Mouse (Mus musculus) gastrocnemius, adult 18-20 months (tissue): ENCODE data around the gene Sgca. TPM values are rescaled to one million over a fixed set of nuclear protein-coding genes. Genes with fewer than 3 reads are reported as not detected.
A peak's percentile ranks its signal among the peaks of the same experiment; 100 is the strongest.
"Not testable (repeated sequence)": the region's sequence is repeated elsewhere in the genome, so short reads cannot be mapped to it uniquely, and the experiment has no call there.

Experiments used
- DNase-seq: peaks from one replicate; pipeline ENCODE4 v3.0.0; 2021; ENCODE audit warnings: low spot score
- total RNA-seq, 2 experiments: library from RNA; stranded (reverse); gene quantifications; 2 replicates each; pipeline ENCODE4 v1.2.3; 2021

Sgca gene
- total RNA-seq, 2 experiments from 2014 or later, result 283 to 304 TPM

DNA sequence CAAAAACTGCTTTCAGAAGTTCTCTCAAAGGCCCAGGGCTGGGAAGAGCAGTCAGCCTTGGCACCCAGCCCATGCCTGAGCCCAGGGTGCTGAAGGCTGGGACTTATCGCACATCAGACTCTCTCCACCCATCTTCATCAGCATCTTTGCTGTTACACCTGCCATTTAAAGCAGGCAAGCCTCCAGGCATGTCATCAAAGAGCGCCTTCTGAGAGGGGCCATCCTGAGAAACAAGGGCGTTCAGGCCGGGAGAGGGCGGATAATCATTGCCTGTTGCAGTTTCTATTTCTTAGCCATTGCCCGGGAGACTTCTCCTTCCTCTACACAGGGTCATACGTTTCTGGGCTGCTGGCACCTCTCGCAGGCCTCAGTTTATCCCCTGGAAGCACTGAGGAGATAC lies 11.7 kb upstream of the Sgca start:
- no peak for DNase-seq

DNA sequence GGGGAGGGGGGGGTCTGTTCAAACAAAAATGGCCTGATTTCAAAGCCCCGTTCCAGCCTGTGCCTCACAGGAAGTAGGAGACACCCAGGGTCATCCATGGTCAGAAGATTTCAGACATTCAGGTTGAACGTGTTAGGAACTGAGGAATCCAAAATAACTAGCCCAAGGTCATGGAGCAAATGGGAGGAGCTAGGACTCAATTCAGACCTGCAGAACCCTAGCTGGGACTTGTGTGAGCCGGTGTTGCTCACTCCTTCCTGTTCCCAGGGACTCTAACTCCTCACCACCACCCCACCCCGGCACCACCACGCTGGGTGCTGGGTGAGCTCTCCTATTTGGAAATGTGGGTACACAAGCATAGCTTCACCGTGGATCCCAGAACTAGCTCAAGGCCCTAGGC lies 11.2 kb upstream of the Sgca start:
- no peak for DNase-seq

DNA sequence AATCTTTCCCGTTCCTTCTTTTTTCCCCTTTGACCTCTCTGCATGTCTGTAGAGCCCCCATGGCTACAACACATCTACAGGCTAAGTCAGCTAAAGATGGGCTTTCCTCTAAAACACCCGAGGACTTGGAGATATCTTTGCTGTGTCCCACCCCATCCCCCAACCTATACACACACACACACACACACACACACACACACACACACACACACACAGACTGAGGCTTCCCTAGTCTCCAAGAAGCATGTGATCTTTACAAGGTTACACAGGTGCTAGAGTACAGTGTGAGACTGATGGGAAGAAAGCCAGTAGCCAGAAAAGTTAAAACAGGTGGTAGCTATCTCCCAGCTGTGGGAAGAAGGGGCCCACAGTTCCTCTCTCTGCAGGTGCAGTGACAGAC lies 10.3 kb upstream of the Sgca start:
- DNase-seq, result no peak

DNA sequence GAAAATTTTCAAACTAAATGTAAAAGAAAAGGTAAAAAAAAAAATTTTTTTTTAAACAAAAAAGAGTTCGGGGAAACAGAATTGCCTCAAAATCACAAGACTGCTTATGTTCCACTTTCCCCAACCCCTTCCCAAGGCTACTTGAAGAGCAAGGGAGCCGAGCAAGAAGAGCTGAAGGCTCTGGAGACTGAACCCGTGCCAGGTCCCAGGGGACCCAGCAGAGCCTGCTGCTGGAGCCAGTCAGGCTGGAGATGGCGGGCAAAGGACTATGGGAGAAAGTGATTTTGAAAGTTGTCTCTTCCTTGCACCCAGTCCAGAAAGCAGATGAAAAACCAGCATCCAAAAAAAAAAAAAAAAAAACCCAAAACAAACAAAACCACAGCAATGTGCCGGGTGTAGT lies 9.7 kb upstream of the Sgca start:
- DNase-seq, result no peak

DNA sequence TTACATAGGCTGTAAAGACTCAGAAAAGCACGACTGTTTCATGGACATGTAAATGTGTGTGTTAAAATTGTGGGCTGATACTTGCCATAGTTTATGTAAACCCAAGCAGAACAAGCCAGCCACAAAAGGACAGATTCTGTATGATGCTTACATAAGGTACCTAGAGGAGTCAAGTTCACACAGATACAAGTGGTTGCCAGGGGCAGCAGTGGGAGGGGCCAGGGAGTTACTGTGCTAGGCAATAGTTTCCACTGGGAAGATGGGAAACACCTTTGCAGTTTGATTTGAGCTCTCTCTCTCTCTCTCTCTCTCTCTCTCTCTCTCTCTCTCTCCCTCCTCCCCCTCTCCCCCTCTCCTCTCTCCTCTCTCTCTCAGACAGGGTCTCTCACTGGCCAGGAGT lies 9.0 kb upstream of the Sgca start:
- no peak for DNase-seq

DNA sequence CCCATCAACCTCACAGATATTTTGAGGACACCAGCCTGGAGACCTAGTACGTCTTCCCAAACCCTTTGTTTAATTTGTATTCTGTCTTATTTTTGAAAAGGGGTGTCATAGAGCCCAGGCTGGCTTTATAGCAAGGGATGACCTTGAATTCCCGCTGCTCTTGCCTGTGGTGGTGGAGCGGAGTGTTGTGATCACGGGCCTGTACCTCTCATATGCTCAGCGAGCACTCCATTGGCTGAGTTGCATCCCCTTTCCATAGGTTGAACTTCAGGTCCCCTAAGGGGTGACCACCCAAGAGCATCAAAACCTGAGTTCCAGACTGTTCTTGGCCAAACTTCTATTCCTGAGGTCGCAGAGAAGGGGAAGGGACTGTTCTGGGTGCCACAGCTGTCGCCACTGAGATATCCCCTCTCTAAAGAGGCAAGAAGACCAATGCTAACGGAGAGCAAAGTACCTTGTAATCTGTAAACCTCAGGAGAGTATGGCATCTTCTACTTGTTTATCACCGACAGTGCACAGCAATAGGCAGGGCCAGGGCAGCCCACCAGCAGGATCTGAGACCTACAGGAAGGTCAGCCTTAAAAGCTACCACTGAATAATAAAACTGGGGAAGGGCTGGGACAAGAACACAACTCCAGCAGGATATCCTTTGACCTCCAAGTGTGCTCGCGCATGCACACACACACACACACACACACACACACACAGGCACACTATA lies 3.5 kb upstream of the Sgca start:
- DNase-seq, result no peak

DNA sequence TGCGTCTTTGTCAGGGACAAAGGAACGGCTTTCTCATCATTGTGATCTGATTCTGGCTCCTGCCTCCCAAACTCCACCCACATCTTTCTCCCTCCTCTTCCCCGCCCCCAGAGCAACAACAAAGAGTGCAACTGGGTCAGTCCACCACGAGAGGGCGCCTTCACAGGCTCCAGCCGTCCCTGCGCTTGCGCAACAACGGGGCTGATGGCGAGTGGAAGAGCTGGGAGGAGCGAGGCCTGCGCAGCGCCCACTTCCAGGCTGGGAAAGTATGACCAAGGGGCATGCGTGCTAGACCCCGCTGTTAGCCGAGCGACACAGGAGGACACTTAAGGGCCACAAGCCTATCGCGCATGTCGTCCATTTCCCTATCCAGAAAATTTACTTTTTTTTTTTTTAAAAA lies 2.8 kb upstream of the Sgca start:
- peak; percentile 98 for DNase-seq

DNA sequence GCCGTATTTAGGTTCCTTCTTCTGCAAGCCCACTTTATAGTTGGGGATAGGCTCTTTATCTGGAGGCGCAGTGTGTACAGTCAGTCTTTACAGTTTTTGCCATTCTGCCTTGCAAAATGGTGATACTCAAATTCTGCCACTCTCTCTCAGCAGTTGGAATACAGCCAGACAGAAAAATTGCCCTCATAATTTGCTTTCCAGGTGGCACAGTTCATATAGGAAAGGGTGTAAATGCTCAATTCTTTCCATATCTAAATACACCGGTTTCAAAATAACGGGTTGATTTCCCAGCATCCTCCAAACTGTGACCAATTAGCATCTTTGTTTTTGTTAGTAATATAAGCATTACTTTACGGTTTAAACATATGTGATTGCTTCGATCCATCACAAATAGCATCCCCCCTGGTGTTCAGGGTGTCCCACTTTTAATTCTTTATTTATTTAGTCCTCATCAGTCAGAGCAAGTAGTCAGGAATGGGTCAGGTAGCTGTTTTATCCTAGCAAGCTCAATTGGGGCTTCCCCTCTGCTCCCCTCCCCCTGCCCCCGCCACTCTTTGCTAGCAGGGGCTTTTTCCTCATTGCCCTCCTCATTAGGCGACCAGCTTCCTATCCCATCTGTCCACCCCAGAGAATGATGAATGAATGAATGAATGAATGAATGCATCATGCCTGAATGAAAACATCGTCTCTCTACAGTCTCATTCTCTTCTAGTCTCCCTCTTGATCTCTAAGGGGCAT lies 2.2 kb upstream of the Sgca start:
- no peak for DNase-seq

DNA sequence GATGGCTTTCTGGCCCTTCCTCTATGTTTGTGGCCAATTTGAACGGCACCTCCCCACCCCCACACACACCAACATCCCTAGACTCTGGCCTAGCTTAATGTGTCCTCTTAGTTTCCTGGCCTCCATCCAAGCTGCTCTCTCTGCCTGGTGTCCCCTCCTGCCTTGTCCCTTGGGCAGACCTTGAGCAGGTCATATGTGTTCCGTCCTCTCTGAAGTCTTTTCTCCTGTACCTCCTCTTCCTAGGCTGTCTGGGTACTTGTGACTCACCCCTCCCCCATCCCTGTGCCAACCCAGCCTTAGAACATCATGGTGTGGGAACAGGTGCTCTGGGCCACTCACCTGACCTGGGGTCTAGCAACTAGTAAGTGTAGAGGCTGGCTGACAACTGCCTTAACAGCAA lies 1.2 kb downstream of the Sgca start:
- peak; percentile 54 for DNase-seq

DNA sequence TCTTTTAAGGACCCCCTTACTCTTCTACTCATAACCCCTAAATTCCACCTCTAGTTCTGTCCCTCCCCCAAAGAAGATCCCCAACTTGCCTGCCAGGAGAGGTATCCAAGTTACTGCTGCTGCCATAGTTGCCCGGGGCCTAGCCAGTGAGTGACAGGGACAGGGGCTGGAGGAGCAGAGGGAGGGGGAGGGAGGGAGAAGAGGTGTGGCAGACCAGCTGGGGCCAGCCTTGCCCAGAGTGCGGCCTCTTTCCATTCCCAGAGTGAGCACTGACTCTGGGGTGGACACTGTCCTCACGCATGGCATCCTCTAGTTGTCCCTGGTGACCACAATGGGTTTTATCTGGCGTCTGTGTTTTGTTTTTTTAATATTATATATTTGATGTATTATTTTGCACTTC lies 2.8 kb downstream of the Sgca start:
- peak; percentile 77 for DNase-seq

DNA sequence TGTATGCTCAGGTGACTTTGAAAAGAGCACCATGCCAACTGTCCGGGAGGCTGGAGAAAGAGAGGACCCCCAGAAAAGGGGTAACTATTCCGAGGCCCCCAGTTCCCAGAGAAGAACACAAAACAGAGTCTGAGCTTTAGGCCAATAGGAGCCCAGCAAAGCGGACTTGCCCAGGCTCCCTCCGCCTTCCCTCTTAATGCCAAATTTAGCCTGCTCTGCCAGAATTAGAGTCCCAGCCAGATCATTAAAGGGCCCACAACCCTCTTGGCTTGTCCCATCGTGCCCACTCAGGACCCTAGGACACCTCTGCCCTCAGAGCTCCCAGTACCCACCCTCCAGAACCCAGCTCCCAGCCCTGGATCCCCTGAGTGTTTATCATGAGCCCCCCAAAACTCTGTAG lies 3.2 kb downstream of the Sgca start:
- no peak for DNase-seq

DNA sequence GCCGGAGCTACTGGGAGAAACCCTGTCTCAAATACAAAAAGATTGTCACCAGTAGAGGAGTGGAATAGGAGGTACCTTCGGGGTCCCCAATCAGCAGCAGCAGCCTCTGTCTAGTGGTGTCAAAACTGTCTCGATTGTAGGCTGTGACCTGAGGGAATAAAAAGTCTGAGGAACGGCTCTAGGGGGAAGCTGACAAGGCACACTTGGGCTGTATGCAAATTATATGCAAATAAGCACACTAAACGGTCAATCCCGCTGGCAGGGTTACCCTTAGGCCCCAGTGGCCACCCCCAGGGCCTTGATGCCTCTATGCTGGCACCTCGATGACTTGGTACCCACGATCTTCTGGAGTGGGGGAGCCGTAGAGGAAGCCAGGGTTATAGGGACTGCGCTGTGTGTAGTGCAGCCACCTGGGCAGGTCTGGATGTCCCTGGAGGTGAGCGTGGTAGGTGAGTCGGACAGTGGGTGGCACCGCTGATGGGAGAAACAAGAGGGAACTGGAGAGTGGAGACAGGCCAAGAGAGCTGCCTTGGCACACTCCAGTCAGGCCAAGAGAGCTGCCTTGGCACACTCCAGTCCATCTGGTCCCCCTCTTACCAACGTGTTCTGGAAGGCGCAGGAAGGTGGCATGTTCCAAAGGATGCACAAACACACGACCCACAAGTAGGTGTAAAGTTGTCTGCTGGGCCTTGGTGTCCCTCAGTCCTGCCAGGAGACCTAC lies 4.1 kb downstream of the Sgca start:
- no peak for DNase-seq

DNA sequence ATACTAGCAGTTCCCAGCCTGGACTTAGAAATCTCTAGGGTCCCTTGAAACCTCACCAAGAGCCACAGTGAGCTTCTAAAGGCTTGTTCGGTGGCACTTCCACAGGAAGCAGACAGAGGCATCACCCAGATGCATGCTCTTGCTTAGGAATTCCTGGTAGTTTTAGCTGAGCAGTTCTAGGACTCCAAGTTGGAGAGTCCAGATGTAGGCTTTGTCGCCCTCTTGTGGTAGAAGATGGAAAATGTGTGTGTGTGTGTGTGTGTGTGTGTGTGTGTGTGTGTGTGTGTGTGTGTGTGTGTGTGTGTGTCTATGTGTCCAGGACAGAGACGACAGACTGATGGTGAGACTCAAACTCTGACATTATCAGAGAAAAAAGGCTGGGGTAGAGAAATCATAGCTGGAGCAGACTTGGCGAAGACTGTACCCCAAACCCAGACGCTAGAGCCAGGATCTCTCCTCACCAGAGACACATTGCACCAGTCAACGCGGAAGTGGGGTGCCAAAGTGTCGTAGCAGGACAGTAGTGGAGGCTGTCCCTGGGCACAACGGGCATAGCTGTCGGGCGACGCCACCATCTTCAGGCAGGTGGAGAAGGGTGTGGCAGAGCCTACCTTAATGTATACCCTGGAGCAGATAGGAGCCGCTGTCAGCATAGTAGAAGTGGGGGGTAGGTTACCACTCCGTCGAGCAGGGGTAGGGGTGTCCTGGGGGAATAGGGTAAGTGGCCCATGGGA lies 5.8 kb downstream of the Sgca start:
- peak; percentile 78 for DNase-seq

DNA sequence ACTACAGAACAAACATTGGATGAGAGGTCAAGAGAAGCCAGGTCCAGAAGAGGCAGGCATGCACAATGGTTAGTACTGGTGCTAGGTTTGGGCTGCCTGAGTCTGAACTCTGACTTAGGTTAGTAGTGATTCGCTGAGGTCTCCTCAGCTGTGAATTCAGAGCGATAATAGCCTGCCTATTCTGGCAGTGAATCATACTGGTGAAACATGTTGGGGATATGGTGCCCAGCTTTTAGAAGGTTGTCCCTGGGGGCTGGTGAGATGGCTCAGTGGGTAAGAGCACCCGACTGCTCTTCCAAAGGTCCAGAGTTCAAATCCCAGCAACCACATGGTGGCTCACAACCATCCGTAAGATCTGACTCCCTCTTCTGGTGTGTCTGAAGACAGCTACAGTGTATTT lies 6.4 kb downstream of the Sgca start:
- not testable (repeated sequence) for DNase-seq

DNA sequence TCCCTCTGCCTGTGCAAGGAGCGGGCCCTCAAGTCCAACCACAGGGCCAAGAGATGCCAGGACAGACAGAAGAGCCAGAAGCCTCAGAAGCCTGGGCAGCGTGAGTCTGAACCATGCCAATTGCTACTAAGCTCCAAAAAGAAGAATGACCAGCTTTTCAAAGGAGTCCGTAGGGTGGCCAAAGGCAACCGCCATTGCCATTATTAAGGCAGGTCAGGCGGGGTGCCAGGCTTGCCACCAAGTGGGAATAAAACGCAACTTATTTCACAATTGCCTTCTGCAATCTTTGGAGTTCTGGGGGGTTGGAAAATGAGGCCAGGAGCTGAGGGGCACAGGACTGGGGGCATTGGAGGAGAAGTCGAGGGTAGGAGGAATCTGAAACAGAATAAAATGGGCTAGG lies 7.9 kb downstream of the Sgca start:
- DNase-seq, result no peak

DNA sequence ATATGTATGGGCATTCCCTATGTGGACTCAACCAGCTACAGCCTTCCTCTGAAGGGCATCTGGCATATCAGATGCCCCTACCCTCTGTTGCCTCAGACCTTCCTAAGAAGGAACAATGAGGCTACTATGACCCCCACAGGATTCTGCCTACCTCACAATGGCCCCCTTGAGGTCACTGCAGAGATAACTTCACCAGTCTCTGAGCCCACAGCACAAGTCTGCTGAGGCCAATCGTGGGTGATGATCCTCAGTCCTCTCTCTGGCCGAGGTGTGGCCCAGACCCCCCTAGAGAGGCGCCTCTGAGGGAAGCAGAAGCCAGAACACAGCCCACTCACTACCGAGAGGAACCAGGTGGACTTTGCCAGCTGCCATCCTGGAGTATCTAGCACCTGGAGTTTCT lies 8.7 kb downstream of the Sgca start, which contains the start of gene Hils1:
Gene Hils1 (plus strand): TSS at position 175 of the 400 bp plus-strand sequence.
- no peak for DNase-seq

DNA sequence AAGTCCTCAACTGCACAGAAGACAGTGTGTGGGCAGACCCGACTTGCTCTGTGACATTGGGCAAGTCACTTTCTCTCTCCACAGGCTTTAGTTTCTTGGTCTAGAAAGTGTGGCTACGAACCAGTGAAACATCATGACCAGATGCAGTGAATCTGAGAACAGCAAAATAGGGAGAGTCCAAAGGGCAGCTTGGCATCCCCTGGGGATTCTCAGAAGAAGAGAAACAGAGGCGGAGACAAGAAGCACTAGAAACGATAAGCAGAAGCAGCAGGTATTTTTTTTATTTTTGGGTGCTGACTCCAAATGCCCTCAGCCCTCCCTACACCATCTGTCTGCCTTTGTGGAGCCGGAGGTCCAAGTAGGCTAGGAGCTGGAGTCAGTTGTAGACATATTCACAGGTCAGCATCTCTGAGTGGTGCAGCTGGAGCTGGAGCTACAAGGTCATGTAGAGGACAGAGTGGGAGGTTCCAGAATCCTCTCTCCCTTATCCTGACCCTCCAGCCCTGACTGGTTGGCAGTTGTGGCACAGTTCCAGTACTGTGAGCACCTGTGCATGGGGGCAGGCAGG lies 13.5 kb downstream of the Sgca start:
- no peak for DNase-seq

DNA sequence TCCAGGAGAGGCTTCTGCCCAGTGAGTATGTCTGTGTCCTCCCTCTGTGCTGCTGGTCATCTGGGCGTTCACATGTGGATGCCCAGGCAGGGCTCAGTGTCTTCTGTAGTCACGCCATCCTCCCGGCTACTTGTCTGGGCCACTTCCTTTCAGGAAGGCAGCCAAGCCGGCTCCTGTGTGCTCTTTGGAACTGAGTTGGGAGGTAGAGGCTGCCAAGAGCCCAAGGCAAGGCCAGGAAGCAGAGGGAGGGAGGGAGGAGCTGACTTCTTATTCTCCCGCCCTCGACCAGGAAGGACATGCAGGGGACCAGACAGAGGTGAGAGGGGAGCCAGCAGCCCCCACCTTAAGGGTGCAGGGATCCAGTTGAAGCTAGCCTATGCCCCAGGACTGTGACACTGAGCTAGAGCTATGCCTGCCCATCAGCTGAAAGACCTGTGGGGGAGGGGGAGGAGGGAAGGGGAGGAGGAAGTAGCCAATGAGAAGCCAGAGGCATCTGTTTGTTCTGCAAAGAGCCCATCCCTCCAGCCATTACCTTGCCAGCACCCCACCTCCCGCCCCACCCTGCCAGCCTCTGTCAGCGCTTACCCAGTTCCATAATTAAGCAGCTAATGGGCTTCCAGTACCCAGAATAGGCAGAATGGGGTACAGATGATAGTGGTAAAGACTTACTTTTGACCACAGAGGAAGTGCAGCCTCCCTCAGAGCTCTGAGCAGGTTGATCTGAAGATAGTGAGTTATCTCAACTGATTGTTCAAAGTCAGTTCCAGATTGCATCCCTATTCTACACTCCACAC lies 17.9 kb downstream of the Sgca start:
- peak; percentile 93 for DNase-seq

DNA sequence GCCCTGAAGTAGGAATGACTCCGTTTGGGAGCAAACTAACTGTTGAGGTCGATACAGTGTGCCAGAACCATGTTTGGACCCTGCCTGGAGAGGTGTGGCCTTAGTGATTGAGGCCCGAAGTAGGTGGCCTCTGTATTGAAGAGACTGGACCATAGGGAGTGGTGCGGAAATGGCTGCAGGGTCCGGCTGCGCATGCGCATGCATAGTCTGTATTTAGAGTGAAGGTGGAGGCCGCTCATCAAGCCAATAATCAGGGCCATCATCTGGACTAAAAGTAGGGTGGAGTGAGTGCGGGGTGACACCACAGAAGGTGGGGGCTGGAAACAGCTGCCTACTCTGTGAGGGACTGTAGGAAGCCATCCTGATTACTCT lies 18.4 kb downstream of the Sgca start:
- peak; percentile 60 for DNase-seq

DNA sequence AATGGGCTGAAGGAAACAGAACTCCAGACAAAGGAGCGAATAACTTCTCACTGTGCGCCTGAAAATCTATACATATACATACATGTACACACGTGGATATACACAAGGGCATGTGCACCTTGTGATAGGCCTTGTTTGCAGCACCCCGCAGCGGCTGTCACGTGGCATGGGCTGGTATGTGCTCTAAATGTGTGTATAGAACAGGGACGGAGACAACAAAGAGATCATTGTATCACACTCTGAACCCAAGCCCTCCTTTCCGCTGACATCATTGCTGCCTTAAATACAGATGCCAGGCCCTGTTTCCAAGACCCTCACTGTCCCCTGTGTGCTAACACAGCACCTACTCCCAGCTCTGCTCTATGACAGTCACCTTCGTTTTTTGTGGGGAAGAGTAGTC lies 21.0 kb downstream of the Sgca start:
- DNase-seq, result no peak

DNA sequence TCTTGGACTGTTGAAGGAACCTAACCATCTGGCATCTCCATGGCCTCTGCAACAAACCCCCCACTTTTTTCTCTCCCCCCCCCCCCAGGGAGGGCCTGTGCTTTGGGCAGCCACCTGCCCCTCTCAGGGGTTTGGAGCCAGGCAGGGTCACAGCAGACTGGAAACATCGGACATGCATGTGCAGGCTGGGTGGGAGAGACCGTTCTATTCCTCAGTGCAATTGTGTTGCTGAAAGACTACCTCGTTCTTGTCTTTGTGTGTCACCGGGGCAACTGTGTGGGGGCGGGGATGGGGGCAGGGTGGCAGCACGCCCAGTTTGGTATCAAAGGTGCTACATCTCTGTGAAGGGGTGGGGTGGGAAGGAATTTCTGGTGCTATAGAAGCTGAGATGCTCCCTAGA lies 24.0 kb downstream of the Sgca start:
- DNase-seq, result no peak
